Mouse (Mus musculus) CH12.LX (cell line): Measurements from ENCODE around the gene Rfc4.

ENCODE experiments used
- CTCF ChIP-seq, 2 experiments: IDR thresholded peaks in 1 of 2; conservative IDR thresholded peaks in 1 of 2; 2 replicates each; pipeline ENCODE4 v1.5.1; 2011 to 2012; ENCODE audit warnings: low read depth in 2 of 2, low read length in 2 of 2, improper control_type of control experiment in 1 of 2, inconsistent platforms in 1 of 2, mild to moderate bottlenecking in 1 of 2, moderate library complexity in 1 of 2
- E2F4 ChIP-seq: IDR thresholded peaks from 2 replicates; pipeline ENCODE4 v1.6.1; 2011; ENCODE audit warnings: low read depth, low read length, improper control_type of control experiment; ENCODE audit not compliant: insufficient replicate concordance
- EP300 ChIP-seq: IDR thresholded peaks from 2 replicates; pipeline ENCODE4 v1.6.1; 2011; ENCODE audit warnings: low read length, improper control_type of control experiment
- GABPA ChIP-seq: IDR thresholded peaks from 2 replicates; pipeline ENCODE4 v1.6.1; 2012; ENCODE audit warnings: low read depth, low read length, improper control_type of control experiment, inconsistent platforms; ENCODE audit not compliant: insufficient replicate concordance
- KAT2A ChIP-seq: IDR thresholded peaks from 2 replicates; pipeline ENCODE4 v1.6.1; 2012; ENCODE audit warnings: low read length, improper control_type of control experiment, inconsistent platforms; ENCODE audit not compliant: insufficient replicate concordance
- MAFK ChIP-seq: IDR thresholded peaks from 2 replicates; pipeline ENCODE4 v1.6.1; 2011; ENCODE audit warnings: low read length, improper control_type of control experiment; ENCODE audit not compliant: insufficient replicate concordance
- POLR2A ChIP-seq: IDR thresholded peaks from 2 replicates; pipeline ENCODE4 v1.6.1; 2011; ENCODE audit warnings: low read depth, mild to moderate bottlenecking, improper control_type of control experiment, low read length
- TCF12 ChIP-seq: IDR thresholded peaks from 2 replicates; pipeline ENCODE4 v1.6.1; 2014; ENCODE audit warnings: low read depth, mild to moderate bottlenecking, inconsistent platforms, low read length, improper control_type of control experiment
- ZC3H11A ChIP-seq: IDR thresholded peaks from 2 replicates; pipeline ENCODE4 v1.6.1; 2012; ENCODE audit warnings: low read depth, mild to moderate bottlenecking, inconsistent platforms, low read length, improper control_type of control experiment
- ZMIZ1 ChIP-seq: IDR thresholded peaks from 2 replicates; pipeline ENCODE4 v1.6.1; 2012; ENCODE audit warnings: low read depth, mild to moderate bottlenecking, inconsistent platforms, low read length, improper control_type of control experiment

DNA sequence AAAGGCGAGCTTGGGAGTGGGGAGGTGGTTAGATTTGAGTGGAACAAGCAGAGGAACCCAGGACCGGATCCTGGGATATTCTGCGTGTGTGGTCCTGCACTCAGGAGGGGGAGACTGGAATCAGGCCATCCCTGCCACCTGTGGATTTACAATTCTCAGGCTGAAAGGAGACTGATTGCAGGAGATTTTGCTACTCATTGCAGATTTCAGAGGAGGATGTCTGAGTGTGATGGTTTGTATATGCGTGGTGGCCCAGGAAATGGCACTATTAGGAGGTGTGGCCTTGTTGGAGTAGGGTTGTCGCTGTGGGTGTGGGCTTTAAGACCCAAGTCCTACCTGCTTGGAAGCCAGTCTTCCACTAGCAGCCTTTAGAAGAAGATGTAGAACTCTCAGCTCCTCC is 26.7 kb upstream of the Rfc4 start:
- no peak for TF ChIP-seq EP300
- TF ChIP-seq CTCF (conservative IDR thresholded peaks at IDR 0.05 in 1 of 2, IDR thresholded peaks at IDR 0.05 in 1 of 2; ENCODE audit: low read depth in 2 of 2, low read length in 2 of 2): no peak
- no peak for TF ChIP-seq GABPA
- no peak for TF ChIP-seq POLR2A
- no peak for TF ChIP-seq ZMIZ1
- TF ChIP-seq E2F4: no peak
- no peak for TF ChIP-seq TCF12
- no peak for TF ChIP-seq KAT2A
- TF ChIP-seq ZC3H11A: no peak
- TF ChIP-seq MAFK: no peak
